Mouse (Mus musculus): ENCODE measurements around the gene Tecta. TPM values are rescaled to one million over a fixed set of nuclear protein-coding genes. Genes with fewer than 3 reads are reported as not detected.

Gene Tecta
- polyA plus RNA-seq, 1 experiment from 2014 or later = 0.53 TPM

DNA sequence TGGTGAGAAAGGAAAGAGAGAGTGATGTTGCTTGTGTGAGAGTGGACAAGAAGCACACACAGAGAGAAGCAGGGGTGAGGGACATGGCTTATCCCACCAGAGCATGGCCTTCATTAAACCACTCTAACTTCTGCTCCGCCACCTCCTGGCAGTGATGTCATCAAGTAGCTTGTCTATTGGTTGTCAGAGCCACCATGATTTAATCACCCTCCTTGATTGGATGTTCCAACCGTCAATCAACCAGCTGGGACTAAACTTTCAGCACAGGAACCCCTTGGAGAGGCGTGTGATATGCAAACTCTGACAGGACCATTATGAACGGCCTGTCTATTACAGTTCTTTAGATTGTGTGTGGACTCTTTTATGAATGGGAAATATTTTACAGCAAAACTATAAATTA, 84.8 kb downstream of the Tecta start:
- ATAC-seq (ENCODE audit: insufficient read depth, low FRiP score, low read depth) = no peak
- no peaks in the 10 kb centered on the region for H3K9me3 ChIP-seq
- H3K27ac ChIP-seq = no peak overlapping the region
- no peak overlapping the region for H3K4me3 ChIP-seq (replicated peaks)
- no peaks in the 10 kb centered on the region for H3K27me3 ChIP-seq (replicated peaks)
- H3K36me3 ChIP-seq = no peaks in the 10 kb centered on the region
- no peaks in the 10 kb centered on the region for H3K4me1 ChIP-seq
- H3K9ac ChIP-seq = no peak overlapping the region
- WGBS = 55% methylated on average over 4 of the region's 4 CpGs
- no peak overlapping the region for H3K4me2 ChIP-seq

DNA sequence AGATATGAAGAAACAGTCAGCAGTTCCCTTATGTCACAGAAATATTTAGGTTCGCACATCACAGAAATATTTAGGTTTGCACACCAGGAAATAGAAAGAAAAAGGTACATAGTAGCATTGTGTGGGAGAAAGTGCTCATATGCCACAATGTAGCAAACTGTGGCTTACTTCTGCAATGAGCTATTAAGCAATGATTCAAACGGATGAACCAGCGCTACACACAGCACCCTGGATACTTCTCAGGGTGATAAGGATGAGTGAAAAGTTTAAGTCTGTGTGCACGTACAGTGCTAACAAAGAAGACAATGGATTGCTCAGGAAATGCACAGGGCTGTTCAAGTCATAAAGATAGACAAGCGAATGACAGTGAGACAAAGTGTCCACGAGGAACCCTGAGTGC, 85.3 kb downstream of the Tecta start:
- no peaks in the 10 kb centered on the region for H3K4me1 ChIP-seq
- ATAC-seq (ENCODE audit: insufficient read depth, low FRiP score, low read depth) = no peak
- H3K4me2 ChIP-seq = no peak overlapping the region
- no peak overlapping the region for H3K9ac ChIP-seq
- H3K27me3 ChIP-seq (replicated peaks) = no peaks in the 10 kb centered on the region
- H3K4me3 ChIP-seq (replicated peaks) = no peak overlapping the region
- 74% methylated on average over 6 of the region's 6 CpGs for WGBS
- H3K9me3 ChIP-seq = no peaks in the 10 kb centered on the region
- H3K36me3 ChIP-seq = no peaks in the 10 kb centered on the region
- no peak overlapping the region for H3K27ac ChIP-seq

DNA sequence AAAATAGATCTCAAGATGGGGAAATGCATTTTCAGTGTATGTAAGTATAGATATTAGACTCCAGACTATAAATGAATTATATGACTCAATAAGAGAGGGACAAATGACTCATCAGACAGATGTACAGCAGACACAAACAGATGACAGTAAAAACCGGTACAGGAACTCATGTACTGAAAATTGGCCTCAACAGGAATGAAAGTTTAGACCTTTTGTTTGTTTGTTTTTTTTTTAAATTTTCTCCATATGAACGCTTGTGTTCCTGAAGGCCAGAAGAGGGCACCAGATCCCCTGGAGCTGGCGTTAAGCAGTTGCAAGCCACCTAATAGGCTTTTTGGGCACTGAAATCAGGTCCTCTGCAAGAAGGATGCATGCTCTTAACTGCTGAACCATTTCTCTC, 85.9 kb downstream of the Tecta start:
- Histone ChIP-seq H3K4me1 (no peaks in the 10 kb centered on the region), H3K4me3 (replicated peaks) (no peak overlapping the region), H3K9me3 (no peaks in the 10 kb centered on the region), H3K9ac (no peak overlapping the region), H3K27me3 (replicated peaks) (no peaks in the 10 kb centered on the region), H3K27ac (no peak overlapping the region), H3K36me3 (no peaks in the 10 kb centered on the region), H3K4me2 (no peak overlapping the region)
- no peak for ATAC-seq (ENCODE audit: insufficient read depth, low FRiP score, low read depth)
- 9% methylated on average over 3 of the region's 3 CpGs for WGBS

DNA sequence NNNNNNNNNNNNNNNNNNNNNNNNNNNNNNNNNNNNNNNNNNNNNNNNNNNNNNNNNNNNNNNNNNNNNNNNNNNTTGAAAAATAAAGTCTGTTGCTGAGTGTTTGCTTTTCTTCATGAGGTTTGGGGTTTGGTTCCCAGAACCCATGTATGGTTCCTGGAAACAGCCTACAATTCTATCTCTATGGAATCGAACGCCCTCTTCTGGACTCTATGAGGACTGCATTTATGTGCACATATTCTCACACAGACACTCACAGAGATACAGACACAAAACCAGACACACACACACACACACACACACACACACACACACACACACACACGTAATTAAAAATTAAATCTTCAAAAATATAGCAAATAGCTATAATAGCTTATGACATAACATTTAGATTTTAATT, 88.4 kb downstream of the Tecta start:
- WGBS = 85% methylated on average over 3 of the region's 3 CpGs
- no peak for ATAC-seq (ENCODE audit: insufficient read depth, low FRiP score, low read depth)

DNA sequence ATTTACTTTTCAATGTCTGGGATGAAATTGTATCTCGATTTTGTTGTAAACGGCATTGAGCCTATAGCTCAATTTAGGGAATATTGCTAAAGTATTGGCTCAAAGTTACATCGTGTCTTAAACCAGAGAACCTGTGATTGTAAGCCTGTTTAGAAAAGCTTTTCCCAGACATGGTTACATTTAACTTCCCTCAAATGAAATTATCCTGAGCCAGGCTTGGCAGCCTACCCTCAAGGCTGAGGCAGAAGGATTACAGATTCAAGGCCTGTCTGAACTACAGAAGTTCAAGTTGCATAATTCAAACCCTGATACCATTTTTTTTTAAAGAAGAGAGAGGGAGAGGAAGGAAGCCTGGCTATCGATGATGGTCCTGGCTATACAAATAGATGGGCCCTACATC, 95.8 kb downstream of the Tecta start:
- H3K36me3 ChIP-seq = no peaks in the 10 kb centered on the region
- H3K4me1 ChIP-seq = no peaks in the 10 kb centered on the region
- 80% methylated on average over 4 of the region's 4 CpGs for WGBS
- no peak overlapping the region for H3K4me3 ChIP-seq (replicated peaks)
- no peaks in the 10 kb centered on the region for H3K27me3 ChIP-seq (replicated peaks)
- H3K9me3 ChIP-seq = no peaks in the 10 kb centered on the region
- H3K4me2 ChIP-seq = no peak overlapping the region
- H3K9ac ChIP-seq = no peak overlapping the region
- ATAC-seq (ENCODE audit: insufficient read depth, low FRiP score, low read depth) = no peak
- no peak overlapping the region for H3K27ac ChIP-seq

More for the DNA sequence above, 88.4 kb downstream of the Tecta start:
- H3K4me1 ChIP-seq = no peaks in the 10 kb centered on the region
- no peak overlapping the region for H3K4me3 ChIP-seq (replicated peaks)
- H3K27ac ChIP-seq = no peak overlapping the region
- no peak overlapping the region for H3K4me2 ChIP-seq
- H3K9ac ChIP-seq = no peak overlapping the region
- no peaks in the 10 kb centered on the region for H3K27me3 ChIP-seq (replicated peaks)
- H3K36me3 ChIP-seq = no peaks in the 10 kb centered on the region
- no peaks in the 10 kb centered on the region for H3K9me3 ChIP-seq

DNA sequence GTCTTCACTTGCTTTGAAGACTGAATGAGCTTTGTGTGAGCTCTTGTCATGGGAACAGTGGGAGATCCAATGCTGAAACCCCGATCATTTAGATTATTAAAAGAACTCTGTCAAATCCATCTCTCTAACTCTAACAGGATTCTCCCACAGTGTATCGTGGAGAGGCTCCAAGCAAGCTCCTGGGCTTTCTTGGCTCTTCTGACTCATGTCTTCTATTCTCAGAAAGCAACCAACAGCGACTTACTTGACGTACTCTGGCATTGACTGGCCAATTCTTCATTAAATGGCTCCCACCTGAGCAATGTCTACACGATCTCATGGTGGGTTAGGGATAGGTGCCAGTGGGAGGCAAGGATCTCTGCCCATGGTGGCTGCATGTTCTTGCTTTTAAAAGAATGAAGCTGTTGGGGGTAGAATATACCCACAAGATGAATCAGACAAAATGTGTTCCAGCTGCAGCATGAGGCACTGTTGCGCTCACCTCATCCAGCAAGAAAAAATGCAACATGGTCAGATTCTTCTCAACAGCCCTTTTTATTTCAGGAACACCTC, 98.6 kb downstream of the Tecta start:
- no peak overlapping the region for H3K9ac ChIP-seq
- no peaks in the 10 kb centered on the region for H3K9me3 ChIP-seq
- ATAC-seq (ENCODE audit: insufficient read depth, low FRiP score, low read depth) = no peak
- H3K27ac ChIP-seq = no peak overlapping the region
- H3K4me2 ChIP-seq = no peak overlapping the region
- WGBS = 85% methylated on average over 6 of the region's 6 CpGs
- no peak overlapping the region for H3K4me3 ChIP-seq (replicated peaks)
- H3K4me1 ChIP-seq = no peaks in the 10 kb centered on the region
- H3K27me3 ChIP-seq (replicated peaks) = no peaks in the 10 kb centered on the region
- no peaks in the 10 kb centered on the region for H3K36me3 ChIP-seq

DNA sequence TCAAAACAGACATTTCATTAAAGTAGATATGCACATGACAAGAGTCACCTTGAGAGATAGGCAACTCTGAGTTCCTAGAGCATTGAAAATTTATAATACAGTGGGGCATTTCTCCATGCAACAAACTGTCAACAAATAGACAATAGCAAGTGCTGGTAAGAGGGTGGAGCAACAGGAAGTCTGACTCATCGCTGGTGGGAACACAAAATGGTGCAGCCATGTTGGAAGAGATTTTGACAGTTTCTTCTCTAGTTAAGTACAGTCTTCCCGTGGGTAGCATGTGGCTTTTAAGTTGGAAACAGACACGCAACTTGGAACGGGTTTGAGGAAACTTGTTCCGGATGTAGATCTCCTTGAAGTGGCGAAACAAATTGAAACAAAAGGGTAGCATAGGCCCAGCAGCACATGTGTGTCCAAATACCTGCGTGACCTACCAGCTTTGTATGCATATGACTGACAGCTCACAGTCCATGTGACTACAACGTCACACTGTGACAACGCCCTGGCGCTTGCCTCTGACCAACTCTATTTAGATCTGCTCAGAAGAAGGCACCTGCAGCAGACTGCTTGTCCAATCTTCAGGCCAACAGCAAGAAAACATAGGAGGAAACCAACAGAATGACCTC, 103.3 kb downstream of the Tecta start:
- 91% methylated on average over 10 of the region's 10 CpGs for WGBS
- no peak for ATAC-seq (ENCODE audit: insufficient read depth, low FRiP score, low read depth)
- H3K4me3 ChIP-seq (replicated peaks) = no peak overlapping the region
- no peaks in the 10 kb centered on the region for H3K27me3 ChIP-seq (replicated peaks)
- H3K36me3 ChIP-seq = no peaks in the 10 kb centered on the region
- no peaks in the 10 kb centered on the region for H3K9me3 ChIP-seq
- no peak overlapping the region for H3K27ac ChIP-seq
- no peak overlapping the region for H3K9ac ChIP-seq
- no peaks in the 10 kb centered on the region for H3K4me1 ChIP-seq
- H3K4me2 ChIP-seq = no peak overlapping the region

DNA sequence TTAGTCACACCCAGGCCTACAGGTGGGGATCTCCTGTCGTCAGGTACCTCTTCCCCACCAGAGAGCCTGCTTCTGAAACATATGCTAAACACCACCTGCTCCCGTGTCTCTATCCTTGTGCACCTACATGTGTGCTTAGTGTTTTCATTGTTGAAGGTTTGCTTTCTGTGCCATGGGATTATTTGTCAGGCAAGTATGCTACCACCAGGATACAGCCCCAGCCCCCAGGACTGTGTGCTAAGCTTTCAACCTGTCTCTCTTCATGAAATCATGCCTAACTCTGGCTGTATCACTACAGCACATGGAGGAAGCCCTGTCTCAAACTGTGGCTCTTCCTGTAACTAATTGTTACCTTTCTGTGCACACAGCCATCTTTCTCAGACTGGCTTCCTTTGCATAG, 105.6 kb downstream of the Tecta start:
- no peak for ATAC-seq (ENCODE audit: insufficient read depth, low FRiP score, low read depth)
- Histone ChIP-seq H3K9ac (no peak overlapping the region), H3K27ac (no peak overlapping the region), H3K27me3 (replicated peaks) (no peaks in the 10 kb centered on the region), H3K4me1 (no peaks in the 10 kb centered on the region), H3K36me3 (no peaks in the 10 kb centered on the region), H3K4me2 (no peak overlapping the region), H3K9me3 (no peaks in the 10 kb centered on the region), H3K4me3 (replicated peaks) (no peak overlapping the region)
- 79% methylated on average over 2 of the region's 2 CpGs for WGBS

DNA sequence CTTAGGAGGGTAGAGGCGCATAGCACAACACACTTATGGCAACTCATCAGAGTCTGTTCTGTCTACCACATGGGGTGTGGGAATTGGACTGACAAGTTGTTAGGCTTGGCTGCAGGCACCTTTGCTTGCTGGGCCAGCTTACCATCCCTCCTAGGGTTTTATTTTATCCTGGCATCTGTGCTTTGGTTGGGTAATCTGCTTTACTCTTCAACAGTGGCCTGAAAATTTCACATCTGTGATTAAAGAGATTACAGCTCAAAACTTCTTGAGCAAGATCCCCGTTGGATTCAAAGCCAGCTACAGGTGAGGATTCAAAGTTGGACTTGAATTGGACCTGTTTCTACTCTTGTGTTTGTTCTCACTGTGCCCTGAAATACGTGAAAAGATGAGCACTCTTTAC, 106.1 kb downstream of the Tecta start:
- H3K4me1 ChIP-seq = no peaks in the 10 kb centered on the region
- H3K9ac ChIP-seq = no peak overlapping the region
- H3K4me2 ChIP-seq = no peak overlapping the region
- H3K27ac ChIP-seq = no peak overlapping the region
- H3K36me3 ChIP-seq = no peaks in the 10 kb centered on the region
- H3K4me3 ChIP-seq (replicated peaks) = no peak overlapping the region
- no peaks in the 10 kb centered on the region for H3K27me3 ChIP-seq (replicated peaks)
- no peaks in the 10 kb centered on the region for H3K9me3 ChIP-seq
- WGBS = 79% methylated on average over 3 of the region's 3 CpGs
- no peak for ATAC-seq (ENCODE audit: insufficient read depth, low FRiP score, low read depth)

DNA sequence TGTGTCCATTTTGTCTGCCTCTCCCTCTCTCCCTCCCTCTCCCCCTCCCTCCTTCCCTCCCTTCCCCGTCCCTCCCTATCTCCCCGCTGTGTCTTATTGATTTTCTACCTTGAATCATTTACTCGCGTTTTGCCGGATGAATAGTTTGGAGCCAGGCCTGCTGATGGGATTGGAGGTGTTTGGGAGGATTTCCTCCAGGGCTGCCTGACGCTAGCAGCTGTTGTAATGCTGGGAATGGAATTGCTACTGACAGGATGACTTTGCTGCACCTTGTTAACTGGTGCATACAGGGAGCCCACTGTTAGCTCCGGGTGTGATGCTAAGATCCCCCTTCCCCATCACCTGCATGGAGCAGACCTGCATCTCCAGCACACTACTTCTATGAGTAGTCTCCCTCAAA, 106.7 kb downstream of the Tecta start:
- WGBS = 46% methylated on average over 7 of the region's 7 CpGs

DNA sequence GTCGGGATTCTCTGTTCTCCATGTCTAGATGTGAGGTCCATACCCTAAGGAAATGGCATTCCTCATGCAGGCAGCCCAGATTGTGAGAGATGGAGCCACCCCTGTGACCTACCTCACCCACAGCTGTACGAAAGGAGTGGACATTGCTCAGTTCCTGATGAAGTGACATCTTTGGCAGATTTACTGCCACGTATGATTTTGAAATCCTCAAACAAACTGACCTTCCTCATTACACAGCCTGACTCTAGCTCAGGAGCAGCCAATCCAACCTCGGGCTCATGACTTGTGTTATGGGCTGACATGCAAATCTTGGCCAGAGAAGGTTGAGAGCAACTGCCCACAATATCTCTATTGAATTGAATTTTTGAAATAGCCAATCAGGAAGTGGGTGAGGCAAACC, 120.1 kb downstream of the Tecta start:
- Histone ChIP-seq H3K36me3 (no peaks in the 10 kb centered on the region), H3K4me3 (replicated peaks) (no peak overlapping the region), H3K4me2 (no peak overlapping the region), H3K9ac (no peak overlapping the region), H3K9me3 (no peaks in the 10 kb centered on the region), H3K4me1 (no peaks in the 10 kb centered on the region), H3K27ac (no peak overlapping the region), H3K27me3 (replicated peaks) (no peaks in the 10 kb centered on the region)
- no peak for ATAC-seq (ENCODE audit: insufficient read depth, low FRiP score, low read depth)
- 62% methylated on average over 4 of the region's 4 CpGs for WGBS

More for the DNA sequence above, 106.7 kb downstream of the Tecta start:
- no peaks in the 10 kb centered on the region for H3K36me3 ChIP-seq
- H3K9me3 ChIP-seq = no peaks in the 10 kb centered on the region
- H3K9ac ChIP-seq = no peak overlapping the region
- no peak overlapping the region for H3K4me3 ChIP-seq (replicated peaks)
- H3K4me2 ChIP-seq = no peak overlapping the region
- no peak overlapping the region for H3K27ac ChIP-seq
- H3K4me1 ChIP-seq = no peaks in the 10 kb centered on the region
- ATAC-seq (ENCODE audit: insufficient read depth, low FRiP score, low read depth) = no peak
- H3K27me3 ChIP-seq (replicated peaks) = no peaks in the 10 kb centered on the region
